ENCODE assay signal across 8 mouse cellular contexts in genomic region chr5:124049249-124050045, GRCm38 (mm10). TPM values are rescaled to one million over a fixed set of nuclear protein-coding genes. Genes with fewer than 3 reads are reported as not detected.
DNase-seq lines count a peak whose midpoint lies in the region; ATAC-seq lines count a peak whose summit lies in the region.
"Had no signal": no experiment of that assay in that cellular context is flagged by ENCODE, and none has a peak within 500 bp of the region (broad histone marks: within the 10 kb centered on the region; RNA-seq: fewer than 3 reads in every experiment).

No protein-coding gene starts in this region.

- DNase-seq in forebrain, embryonic 14.5 days (ENCODE audit: low spot score) = no peak
- peak; percentile 38 for DNase-seq in liver
- DNase-seq in cerebellum, postnatal 25 days = no peak
- DNase-seq in layer of hippocampus, adult 11-12 months (ENCODE audit: low spot score) = no peak
- DNase-seq: adrenal gland, adult 2 months had no signal

- peak overlapping the region; percentile 89 for H3K4me3 ChIP-seq in megakaryocyte, embryonic 14.5 days (replicated peaks)
- H3K4me3 ChIP-seq in forebrain, embryonic 14.5 days (ENCODE audit: low read depth, low read length) = no peak overlapping the region
- H3K4me3 ChIP-seq in stomach, embryonic 15.5 days (replicated peaks) = no peak overlapping the region

- no peak for ATAC-seq in megakaryocyte, adult 5-6 weeks (ENCODE audit: poor library complexity, severe bottlenecking)
- ATAC-seq in forebrain, embryonic 14.5 days = no peak
- ATAC-seq in stomach, embryonic 15.5 days (ENCODE audit: insufficient read depth, low FRiP score, low read depth) = no peak

- no peaks in the 10 kb centered on the region for H3K27me3 ChIP-seq in megakaryocyte, embryonic 14.5 days (replicated peaks)
- H3K27me3 ChIP-seq in forebrain, embryonic 14.5 days (replicated peaks; ENCODE audit: control insufficient read depth, insufficient read depth, low read length) = no peaks in the 10 kb centered on the region
- no peaks in the 10 kb centered on the region for H3K27me3 ChIP-seq in stomach, embryonic 15.5 days (replicated peaks)

- 0 out of 2 replicates have a peak overlapping the region, but pooled peaks have one; percentile 41 for H3K27ac ChIP-seq in forebrain, embryonic 14.5 days (ENCODE audit: low read depth, low read length)
- peak overlapping the region; percentile 80 for H3K27ac ChIP-seq in stomach, embryonic 15.5 days

- H3K9ac ChIP-seq in forebrain, embryonic 14.5 days (ENCODE audit: low read length) = no peak overlapping the region
- H3K9ac ChIP-seq in stomach, embryonic 15.5 days = no peak overlapping the region

- H3K4me1 ChIP-seq in megakaryocyte, embryonic 14.5 days = peaks cover 94% of the 10 kb centered on the region
- peaks cover 7% of the 10 kb centered on the region; the same call in 1 of the 2 replicates for H3K4me1 ChIP-seq in forebrain, embryonic 14.5 days (ENCODE audit: control insufficient read depth, insufficient read depth, low read length)
- peaks cover 21% of the 10 kb centered on the region for H3K4me1 ChIP-seq in stomach, embryonic 15.5 days

- WGBS in forebrain, embryonic 14.5 days = 79% methylated on average over 15 of the region's 15 CpGs
- WGBS in stomach, embryonic 15.5 days = 58% methylated on average over 15 of the region's 15 CpGs

- no peak overlapping the region for H3K4me2 ChIP-seq in forebrain, embryonic 14.5 days (ENCODE audit: low read length)
- H3K4me2 ChIP-seq in stomach, embryonic 15.5 days = no peak overlapping the region; the same call in 1 of the 2 replicates

- no peaks in the 10 kb centered on the region for H3K9me3 ChIP-seq in megakaryocyte, embryonic 14.5 days
- no peaks in the 10 kb centered on the region for H3K9me3 ChIP-seq in forebrain, embryonic 14.5 days (replicated peaks; ENCODE audit: control insufficient read depth, low read length)
- no peaks in the 10 kb centered on the region for H3K9me3 ChIP-seq in stomach, embryonic 15.5 days

- H3K36me3 ChIP-seq in megakaryocyte, embryonic 14.5 days (replicated peaks; ENCODE audit: low read length) = peaks cover 31% of the 10 kb centered on the region
- H3K36me3 ChIP-seq in forebrain, embryonic 14.5 days (ENCODE audit: control insufficient read depth, insufficient read depth, low read length) = no peaks in the 10 kb centered on the region
- no peaks in the 10 kb centered on the region for H3K36me3 ChIP-seq in stomach, embryonic 15.5 days

RNA-seq across cellular contexts. Expression of gene Vps37b, which starts 17.4 kb away (rescaled TPM):
- polyA plus RNA-seq in megakaryocyte, embryonic 14.5 days (2012; ENCODE audit: insufficient read depth, low replicate concordance) = 437 and 1,468 TPM in 2 replicates
- 28.9 and 29.2 TPM in 2 replicates for total RNA-seq in megakaryocyte, adult 5-6 weeks (2015)
- 29.1 and 29.9 TPM in 2 replicates for total RNA-seq in megakaryocyte, adult 5-6 weeks (2017)
- polyA plus RNA-seq in forebrain, embryonic 14.5 days (2014; fragmentation: Nextera tagmentation; extraction: Ambion mirVana) = 70.5 and 86.6 TPM in 2 replicates
- polyA plus RNA-seq in stomach, embryonic 15.5 days (2015; fragmentation: Nextera tagmentation; extraction: Ambion mirVana) = 36.2 and 37.1 TPM in 2 replicates

RNA-seq across cellular contexts. Expression of gene Abcb9, which starts 46.2 kb away (rescaled TPM):
- polyA plus RNA-seq in megakaryocyte, embryonic 14.5 days (2012; ENCODE audit: insufficient read depth, low replicate concordance) = 23.8 and 51.5 TPM in 2 replicates
- total RNA-seq in megakaryocyte, adult 5-6 weeks (2015) = 0.62 and 1.4 TPM in 2 replicates
- total RNA-seq in megakaryocyte, adult 5-6 weeks (2017) = 0.12 and 1.3 TPM in 2 replicates
- polyA plus RNA-seq in forebrain, embryonic 14.5 days (2014; fragmentation: Nextera tagmentation; extraction: Ambion mirVana) = 6.8 and 7.9 TPM in 2 replicates
- 3.4 TPM in 2 replicates for polyA plus RNA-seq in stomach, embryonic 15.5 days (2015; fragmentation: Nextera tagmentation; extraction: Ambion mirVana)
